Mouse (Mus musculus) heart, embryonic 12.5 days (tissue): Measurements from ENCODE around the gene Tesk2. TPM values are rescaled to one million over a fixed set of nuclear protein-coding genes. Genes with fewer than 3 reads are reported as not detected.
A peak's percentile ranks its signal among the peaks of the same experiment; 100 is the strongest.

ENCODE experiments used
- ATAC-seq: fragments of 200-750 bp; cut with Nextera tagmentation; 2 replicates; pipeline ENCODE4 v1.8.0; 2017; ENCODE audit warnings: moderate TSS enrichment, moderate library complexity; ENCODE audit not compliant: insufficient number of reproducible peaks, low FRiP score
- H3K27ac ChIP-seq: fragments of 300-500 bp; sonication (generic); 2 replicates; pipeline ENCODE4 v1.5.1; 2016; ENCODE audit warnings: mild to moderate bottlenecking, moderate library complexity; ENCODE audit not compliant: poor library complexity, severe bottlenecking
- H3K27me3 ChIP-seq: fragments of 300-500 bp; sonication (generic); replicated peaks from 2 replicates; pipeline ENCODE4 v1.6.1; 2016; ENCODE audit warnings: mild to moderate bottlenecking, moderate library complexity
- H3K36me3 ChIP-seq: fragments of 300-500 bp; sonication (generic); 2 replicates; pipeline ENCODE4 v1.6.1; 2016; ENCODE audit warnings: mild to moderate bottlenecking, moderate library complexity
- H3K4me1 ChIP-seq: fragments of 300-500 bp; sonication (generic); replicated peaks from 2 replicates; pipeline ENCODE4 v1.6.1; 2016; ENCODE audit warnings: mild to moderate bottlenecking
- H3K4me2 ChIP-seq: fragments of 300-500 bp; sonication (generic); 2 replicates; pipeline ENCODE4 v1.6.1; 2016; ENCODE audit warnings: mild to moderate bottlenecking, moderate library complexity
- H3K4me3 ChIP-seq: fragments of 300-500 bp; sonication (generic); 2 replicates; pipeline ENCODE4 v1.5.1; 2016; ENCODE audit warnings: mild to moderate bottlenecking
- H3K9ac ChIP-seq: fragments of 300-500 bp; sonication (generic); 2 replicates; pipeline ENCODE4 v1.6.1; 2016; ENCODE audit warnings: mild to moderate bottlenecking, moderate library complexity
- H3K9me3 ChIP-seq: fragments of 300-500 bp; sonication (generic); replicated peaks from 2 replicates; pipeline ENCODE4 v1.6.1; 2016; ENCODE audit warnings: mild to moderate bottlenecking, moderate library complexity
- WGBS: fragments of 180-500 bp; shearing (Covaris S2); methylation state at CpG from one replicate; pipeline ENCODE4 v1.1.7; 2016; 5-methylcytosine and 5-hydroxymethylcytosine counted together
- polyA plus RNA-seq: library from polyadenylated mRNA; unstranded; fragments of >200 nt; fragmentation: Nextera tagmentation; extraction: Ambion mirVana; gene quantifications from 2 replicates; pipeline ENCODE4 v1.2.1, GENCODE M21; 2016

Gene Tesk2
- polyA plus RNA-seq, 1 experiment from 2014 or later, result 3.1 TPM

DNA sequence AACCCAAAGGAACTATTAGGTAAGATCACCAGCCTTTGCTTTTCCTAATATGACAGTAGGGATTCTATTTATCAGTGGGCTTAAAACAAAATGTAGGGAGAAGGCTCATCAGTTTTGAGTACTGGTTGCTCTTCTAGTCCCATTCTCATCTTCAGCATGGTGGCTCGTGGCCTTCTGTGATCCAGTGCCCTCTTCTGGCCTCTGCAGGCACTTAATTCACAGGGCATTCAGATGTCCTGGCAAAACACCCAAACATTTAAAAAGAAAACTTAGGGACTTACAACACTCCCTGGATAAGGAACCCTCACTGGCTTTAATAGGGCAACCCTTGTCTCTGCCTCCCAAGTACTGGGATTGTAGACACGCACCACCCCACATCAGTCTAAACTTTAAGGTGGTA lies 73.5 kb downstream of the Tesk2 start:
- Histone ChIP-seq H3K4me2 (no peak overlapping the region), H3K27me3 (no peaks in the 10 kb centered on the region), H3K4me3 (no peak overlapping the region), H3K36me3 (no peaks in the 10 kb centered on the region), H3K9me3 (no peaks in the 10 kb centered on the region), H3K9ac (no peak overlapping the region), H3K27ac (no peak overlapping the region), H3K4me1 (peaks cover 10% of the 10 kb centered on the region)
- 75% methylated on average over 2 of the region's 2 CpGs for WGBS
- no peak for ATAC-seq

GRCm38 (mm10) chr4:116796442-116797110 lies 75.8 kb downstream of the Tesk2 start:
- peak overlapping the region; percentile 42; the same call in 1 of the 2 replicates for H3K27ac ChIP-seq
- 45% methylated on average over 1 of the region's 1 CpGs for WGBS
- H3K36me3 ChIP-seq, result peaks cover 4% of the 10 kb centered on the region; the same call in 1 of the 2 replicates
- no peak overlapping the region for H3K4me2 ChIP-seq
- H3K4me3 ChIP-seq, result no peak overlapping the region
- no peak overlapping the region for H3K9ac ChIP-seq
- no peaks in the 10 kb centered on the region for H3K9me3 ChIP-seq
- H3K4me1 ChIP-seq, result peaks cover 10% of the 10 kb centered on the region
- H3K27me3 ChIP-seq, result no peaks in the 10 kb centered on the region
- peak; percentile 61; the same call in 1 of the 2 replicates for ATAC-seq

DNA sequence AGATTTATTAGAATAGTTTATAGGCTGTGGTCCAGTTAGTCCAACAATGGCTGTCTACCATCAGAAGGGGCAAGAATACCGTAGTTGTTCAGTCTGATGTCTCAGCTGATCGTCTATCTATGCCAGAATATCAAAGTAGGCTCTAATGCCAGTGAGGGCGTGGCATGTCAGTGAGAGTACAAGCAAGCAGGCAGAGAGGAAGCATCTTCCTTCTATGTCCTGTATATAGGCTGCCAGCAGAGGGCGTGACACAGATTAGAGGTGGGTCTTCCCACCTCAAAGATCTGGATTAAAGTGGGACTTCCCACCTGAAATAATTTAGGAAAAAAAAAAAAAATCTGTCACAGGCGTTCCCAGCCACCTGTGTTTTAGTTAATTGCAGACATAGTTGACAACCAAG lies 79.2 kb downstream of the Tesk2 start:
- WGBS, result 36% methylated on average over 5 of the region's 5 CpGs
- no peak for ATAC-seq
- peaks cover 10% of the 10 kb centered on the region for H3K4me1 ChIP-seq
- no peak overlapping the region for H3K4me2 ChIP-seq
- H3K4me3 ChIP-seq, result no peak overlapping the region
- H3K9me3 ChIP-seq, result no peaks in the 10 kb centered on the region
- no peak overlapping the region for H3K27ac ChIP-seq
- H3K36me3 ChIP-seq, result peaks cover 34% of the 10 kb centered on the region
- H3K27me3 ChIP-seq, result no peaks in the 10 kb centered on the region
- no peak overlapping the region for H3K9ac ChIP-seq

GRCm38 (mm10) chr4:116807197-116808129 lies 86.7 kb downstream of the Tesk2 start, which contains the start of the genes Toe1 and Mutyh:
Gene Toe1 (minus strand): TSS chr4:116807640.
Gene Mutyh (plus strand): TSS chr4:116807723.
- Histone ChIP-seq H3K4me2 (peak within 1 kb of the TSS; percentile 72), H3K9ac (peak within 1 kb of the TSS; percentile 78), H3K9me3 (no peaks in the 10 kb centered on the region), H3K4me1 (peaks cover 9% of the 10 kb centered on the region), H3K4me3 (peak within 1 kb of the TSS; percentile 75), H3K27me3 (no peaks in the 10 kb centered on the region), H3K36me3 (peaks cover 36% of the 10 kb centered on the region), H3K27ac (peak within 1 kb of the TSS; percentile 83)
- peak; percentile 97 for ATAC-seq
- WGBS, result under 1% methylated on average over 58 of the region's 58 CpGs

DNA sequence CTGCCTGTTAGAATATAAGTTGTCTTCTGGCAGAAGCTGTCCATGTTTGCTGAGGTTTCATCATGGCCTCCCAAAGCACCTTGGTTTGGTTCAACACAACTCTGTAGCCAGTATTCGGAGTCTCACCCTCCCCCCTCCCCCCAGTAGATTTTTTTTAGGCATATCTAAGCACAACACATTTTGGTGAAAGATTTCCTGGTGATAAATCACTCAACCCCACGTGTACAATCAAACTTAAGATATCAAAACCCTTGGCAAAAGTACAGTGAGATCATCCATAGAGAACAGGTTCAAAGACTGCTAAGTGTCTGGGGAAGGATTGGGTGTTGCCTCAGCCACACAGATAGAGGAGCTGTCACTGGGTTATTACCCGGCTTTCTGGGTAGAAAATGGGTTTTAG lies 90.3 kb downstream of the Tesk2 start:
- Histone ChIP-seq H3K9ac (no peak overlapping the region), H3K4me2 (no peak overlapping the region), H3K36me3 (peaks cover 6% of the 10 kb centered on the region), H3K4me1 (peaks cover 9% of the 10 kb centered on the region), H3K27me3 (no peaks in the 10 kb centered on the region), H3K9me3 (no peaks in the 10 kb centered on the region), H3K4me3 (no peak overlapping the region), H3K27ac (no peak overlapping the region)
- ATAC-seq, result no peak
- WGBS, result 59% methylated on average over 3 of the region's 3 CpGs

DNA sequence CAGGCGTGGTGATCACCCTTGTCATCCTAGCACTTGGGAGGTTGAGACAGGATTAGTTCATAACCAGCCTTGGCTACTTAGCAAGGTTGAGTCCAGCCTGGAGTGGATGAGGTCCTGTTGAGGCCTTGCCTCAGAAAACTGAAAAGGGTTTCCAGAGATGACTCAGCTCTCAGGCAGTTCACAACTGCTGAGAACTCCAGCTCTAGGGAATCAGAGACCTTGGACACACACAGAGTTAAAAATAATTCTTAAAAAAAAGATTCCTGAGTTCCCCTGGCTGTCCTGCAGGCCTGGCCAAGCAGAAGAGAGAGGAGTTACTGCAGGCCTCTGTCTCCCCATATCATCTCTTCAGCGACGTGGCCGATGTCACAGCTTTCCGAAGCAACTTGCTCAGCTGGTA lies 94.5 kb downstream of the Tesk2 start:
- no peak for ATAC-seq
- Histone ChIP-seq H3K36me3 (peaks cover 25% of the 10 kb centered on the region), H3K27ac (0 out of 2 replicates have a peak overlapping the region, but pooled peaks have one; percentile 8), H3K4me2 (no peak overlapping the region), H3K4me1 (no peaks in the 10 kb centered on the region), H3K9ac (no peak overlapping the region; the same call in 1 of the 2 replicates), H3K4me3 (no peak overlapping the region), H3K9me3 (no peaks in the 10 kb centered on the region), H3K27me3 (peaks cover 15% of the 10 kb centered on the region)
- 75% methylated on average over 5 of the region's 5 CpGs for WGBS

GRCm38 (mm10) chr4:116817486-116817885 lies 96.7 kb downstream of the Tesk2 start:
- Histone ChIP-seq H3K4me2 (no peak overlapping the region), H3K4me1 (peaks cover 8% of the 10 kb centered on the region), H3K27me3 (peaks cover 21% of the 10 kb centered on the region), H3K27ac (no peak overlapping the region), H3K4me3 (no peak overlapping the region), H3K9me3 (no peaks in the 10 kb centered on the region), H3K9ac (no peak overlapping the region), H3K36me3 (peaks cover 25% of the 10 kb centered on the region)
- no peak for ATAC-seq
- WGBS, result 88% methylated on average over 6 of the region's 6 CpGs

DNA sequence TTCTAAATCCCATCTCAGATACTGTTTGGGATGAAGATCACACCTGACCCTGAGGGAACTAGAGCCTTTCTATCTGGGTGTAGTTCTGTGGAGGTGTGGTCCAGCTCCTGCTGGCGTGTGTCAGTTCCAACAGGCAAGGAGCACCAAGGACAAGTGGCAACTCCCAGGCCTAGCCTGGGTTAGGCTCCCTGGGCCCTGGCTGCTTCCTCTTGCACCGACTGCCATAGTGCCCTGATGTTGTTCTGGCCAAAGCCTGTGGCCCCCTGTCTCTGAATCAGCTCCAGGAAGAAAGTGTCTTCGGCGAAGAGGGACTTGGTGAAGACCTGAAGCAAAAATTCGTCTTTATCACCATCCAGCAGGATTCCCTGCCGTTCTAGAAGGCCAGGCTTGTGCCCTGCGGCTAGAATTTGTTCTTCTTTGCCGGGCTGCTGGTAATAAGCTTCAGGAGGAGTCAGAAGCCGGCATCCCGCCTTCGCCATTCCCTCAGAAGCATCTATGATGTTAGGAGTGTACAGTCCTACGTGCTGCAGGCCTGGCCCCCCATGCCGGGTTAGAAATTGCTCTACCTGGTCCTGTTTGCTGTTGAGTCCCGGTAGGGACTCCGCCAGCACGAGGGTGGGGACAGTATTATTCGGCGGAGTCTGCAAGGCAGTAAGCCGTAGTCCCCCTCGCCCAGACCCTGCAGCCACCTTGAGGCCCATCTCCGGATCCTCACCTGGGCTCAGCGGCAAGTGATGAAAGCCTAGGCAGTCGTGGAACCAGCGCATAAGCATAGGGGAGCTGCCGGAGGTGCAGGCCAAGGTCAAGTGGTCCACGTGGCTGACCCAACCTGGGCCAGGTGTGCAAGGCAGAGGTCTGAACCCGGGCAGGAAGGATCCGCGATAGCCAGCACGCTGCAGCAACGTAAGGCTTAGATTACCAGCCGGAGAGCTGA lies 99.5 kb downstream of the Tesk2 start:
- H3K4me2 ChIP-seq, result peak overlapping the region; percentile 95
- peak overlapping the region; percentile 56 for H3K4me3 ChIP-seq
- no peaks in the 10 kb centered on the region for H3K9me3 ChIP-seq
- H3K27ac ChIP-seq, result no peak overlapping the region
- no peak for ATAC-seq
- peaks cover 25% of the 10 kb centered on the region for H3K36me3 ChIP-seq
- H3K27me3 ChIP-seq, result peaks cover 21% of the 10 kb centered on the region
- peaks cover 15% of the 10 kb centered on the region for H3K4me1 ChIP-seq
- H3K9ac ChIP-seq, result peak overlapping the region; percentile 68
- 23% methylated on average over 32 of the region's 32 CpGs for WGBS

DNA sequence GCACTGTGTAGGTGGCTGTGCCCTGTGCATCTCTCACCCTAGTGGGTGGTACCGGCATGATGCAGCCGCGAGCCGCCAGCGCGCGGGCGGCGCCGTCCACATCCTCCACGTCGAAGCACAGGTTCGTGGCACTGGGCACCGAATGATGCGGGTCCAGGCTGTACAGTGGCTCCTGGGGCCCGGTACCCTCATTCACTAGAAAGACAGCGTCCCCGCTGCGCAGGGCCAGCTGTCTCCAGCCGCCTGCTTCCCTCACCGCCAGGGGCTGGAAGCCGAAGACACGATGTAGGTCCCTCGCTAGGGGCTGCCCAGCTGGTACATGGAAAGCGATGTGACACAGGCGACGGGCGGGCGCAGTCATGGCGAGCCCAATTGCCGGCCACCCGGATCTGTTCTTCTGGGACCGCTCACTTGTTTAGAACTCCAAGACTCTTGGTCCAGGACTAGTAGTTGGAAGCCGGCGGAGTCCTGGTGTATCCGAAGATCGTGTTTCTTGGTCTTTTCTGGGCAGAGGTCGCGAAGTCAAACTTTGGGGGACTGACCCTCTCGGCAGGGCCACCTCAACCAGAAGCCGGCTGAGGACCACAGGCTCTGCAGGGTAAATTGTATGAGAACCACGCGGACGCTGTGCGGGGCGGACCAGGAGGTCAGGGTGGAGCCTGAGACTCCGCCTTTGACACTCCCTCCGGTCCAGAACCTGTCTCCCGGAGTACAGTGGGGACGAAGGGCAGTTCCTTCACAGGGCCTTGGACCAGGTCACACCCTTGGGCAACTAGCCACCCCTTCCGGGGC lies 100.3 kb downstream of the Tesk2 start:
- Histone ChIP-seq H3K9ac (peak overlapping the region; percentile 68), H3K27me3 (peaks cover 21% of the 10 kb centered on the region), H3K4me2 (peak overlapping the region; percentile 95), H3K9me3 (no peaks in the 10 kb centered on the region), H3K4me3 (peak overlapping the region; percentile 56), H3K4me1 (peaks cover 17% of the 10 kb centered on the region), H3K36me3 (peaks cover 19% of the 10 kb centered on the region), H3K27ac (no peak overlapping the region)
- WGBS, result under 1% methylated on average over 51 of the region's 51 CpGs
- ATAC-seq, result peak; percentile 74

DNA sequence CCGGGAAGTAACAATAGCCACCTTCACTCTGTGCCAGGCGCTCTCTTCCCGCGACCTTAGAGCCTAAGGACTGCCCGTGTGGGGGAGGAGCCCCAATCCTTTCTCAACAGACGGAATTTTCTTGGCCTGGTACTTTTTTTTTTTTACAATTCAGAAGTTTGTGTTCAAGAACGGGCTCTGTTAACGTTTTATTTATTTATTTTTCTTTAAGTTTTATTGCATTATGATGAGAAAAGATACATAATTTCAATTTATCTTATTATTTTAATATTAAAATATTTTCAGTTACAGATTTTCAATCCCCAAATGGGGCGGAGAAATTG lies 100.9 kb downstream of the Tesk2 start, which contains the start of gene Hpdl:
Gene Hpdl, minus strand, starts transcription at position 14 of the 323 bp plus-strand sequence.
- Histone ChIP-seq H3K4me3 (peak within 1 kb of the TSS; percentile 56), H3K4me1 (peaks cover 17% of the 10 kb centered on the region), H3K27me3 (peaks cover 21% of the 10 kb centered on the region), H3K9me3 (no peaks in the 10 kb centered on the region), H3K4me2 (peak within 1 kb of the TSS; percentile 95), H3K27ac (no peak within 1 kb of the TSS), H3K9ac (peak within 1 kb of the TSS; percentile 68), H3K36me3 (peaks cover 14% of the 10 kb centered on the region)
- whole genome bisulfite sequencing, result 11% methylated on average over 9 of the region's 9 CpGs
- no peak; the same call in 1 of the 2 replicates for ATAC-seq
